Comparison of ENCODE assay signal across 24 mouse cellular contexts in genomic region chr8:50787441-50787840, GRCm38 (mm10).
DNase-seq lines count a peak whose midpoint lies in the region; ATAC-seq and TF ChIP-seq lines count a peak whose summit lies in the region.
"Had no signal": no experiment of that assay in that cellular context is flagged by ENCODE, and none has a peak within 500 bp of the region (broad histone marks: within the 10 kb centered on the region; RNA-seq: fewer than 3 reads in every experiment).

No protein-coding gene starts in this region.

- H3K4me1 ChIP-seq in hindbrain, postnatal 0 days (ENCODE audit: insufficient read depth, low read length), result no peaks in the 10 kb centered on the region
- no peaks in the 10 kb centered on the region for H3K4me1 ChIP-seq in hindbrain, embryonic 16.5 days (ENCODE audit: control insufficient read depth, insufficient read depth, low read depth, low read length)
- no peaks in the 10 kb centered on the region for H3K4me1 ChIP-seq in midbrain, embryonic 11.5 days (ENCODE audit: control insufficient read depth, insufficient read depth, low read length)
- H3K4me1 ChIP-seq in midbrain, embryonic 15.5 days, result no peaks in the 10 kb centered on the region
- H3K4me1 ChIP-seq: embryonic facial prominence, embryonic 13.5 days; forebrain, embryonic 10.5 days; forebrain, embryonic 15.5 days; heart, embryonic 10.5 days; heart, embryonic 15.5 days; liver, embryonic 13.5 days had no signal

- H3K4me3 ChIP-seq in hindbrain, postnatal 0 days (ENCODE audit: low read length), result no peak overlapping the region
- no peak overlapping the region for H3K4me3 ChIP-seq in hindbrain, embryonic 16.5 days (ENCODE audit: low read length)
- H3K4me3 ChIP-seq in midbrain, embryonic 11.5 days (ENCODE audit: low read depth, low read length), result no peak overlapping the region
- no peak overlapping the region for H3K4me3 ChIP-seq in midbrain, embryonic 15.5 days
- H3K4me3 ChIP-seq: embryonic facial prominence, embryonic 13.5 days; forebrain, embryonic 10.5 days; forebrain, embryonic 15.5 days; heart, embryonic 10.5 days; heart, embryonic 15.5 days; layer of hippocampus, adult 2 months; left cerebral cortex, adult 2 months; liver, embryonic 13.5 days had no signal

- H3K4me2 ChIP-seq in hindbrain, postnatal 0 days (ENCODE audit: low read depth, low read length), result no peak overlapping the region
- no peak overlapping the region for H3K4me2 ChIP-seq in hindbrain, embryonic 16.5 days (ENCODE audit: low read length)
- H3K4me2 ChIP-seq in midbrain, embryonic 11.5 days, result no peak overlapping the region
- H3K4me2 ChIP-seq in midbrain, embryonic 15.5 days, result no peak overlapping the region
- H3K4me2 ChIP-seq: embryonic facial prominence, embryonic 13.5 days; forebrain, embryonic 15.5 days; heart, embryonic 15.5 days; liver, embryonic 13.5 days had no signal

- no peak for TF ChIP-seq POLR2A in brain, embryonic 14.5 days (IDR thresholded peaks at IDR 0.05; ENCODE audit: borderline replicate concordance, extremely low read depth, insufficient read depth, insufficient read length, poor library complexity, severe bottlenecking)

- H3K27ac ChIP-seq in hindbrain, postnatal 0 days, result no peak overlapping the region
- no peak overlapping the region for H3K27ac ChIP-seq in hindbrain, embryonic 16.5 days (ENCODE audit: low read depth, low read length)
- no peak overlapping the region for H3K27ac ChIP-seq in midbrain, embryonic 11.5 days (ENCODE audit: low read depth, low read length)
- H3K27ac ChIP-seq in midbrain, embryonic 15.5 days, result no peak overlapping the region
- H3K27ac ChIP-seq: embryonic facial prominence, embryonic 13.5 days; forebrain, embryonic 10.5 days; forebrain, embryonic 15.5 days; heart, embryonic 10.5 days; heart, embryonic 15.5 days; layer of hippocampus, adult 2 months; left cerebral cortex, adult 2 months; liver, embryonic 13.5 days; stomach, postnatal 0 days had no signal

- peak; percentile 16 for DNase-seq in hindbrain, postnatal 0 days (ENCODE audit: low spot score)
- DNase-seq in midbrain, embryonic 11.5 days (ENCODE audit: low spot score, missing footprints), result peak; percentile 51
- peak; percentile 23 for DNase-seq in brain, embryonic 14.5 days (ENCODE audit: low read depth)
- peak; percentile 35 for DNase-seq in cerebellum, postnatal 36 days
- no peak for DNase-seq in T-cell, adult 2 months (ENCODE audit: low spot score)
- DNase-seq: adrenal gland, adult 8-10 months; B cell, adult 2 months; gastrocnemius, postnatal 25 days; heart, adult 11 months; liver, embryonic 13.5 days; lung, adult 18-20 months; lung, postnatal 10 days had no signal

- H3K9me3 ChIP-seq in hindbrain, postnatal 0 days (ENCODE audit: low read length), result no peaks in the 10 kb centered on the region
- H3K9me3 ChIP-seq in hindbrain, embryonic 16.5 days (ENCODE audit: control insufficient read depth, low read length), result no peaks in the 10 kb centered on the region
- H3K9me3 ChIP-seq in midbrain, embryonic 11.5 days (ENCODE audit: control insufficient read depth, low read length), result no peaks in the 10 kb centered on the region
- no peaks in the 10 kb centered on the region for H3K9me3 ChIP-seq in midbrain, embryonic 15.5 days
- H3K9me3 ChIP-seq: embryonic facial prominence, embryonic 13.5 days; forebrain, embryonic 10.5 days; forebrain, embryonic 15.5 days; heart, embryonic 10.5 days; heart, embryonic 15.5 days; liver, embryonic 13.5 days had no signal

- no peaks in the 10 kb centered on the region for H3K27me3 ChIP-seq in hindbrain, postnatal 0 days (ENCODE audit: insufficient read depth, low read length)
- no peaks in the 10 kb centered on the region for H3K27me3 ChIP-seq in hindbrain, embryonic 16.5 days (replicated peaks; ENCODE audit: control insufficient read depth, insufficient read depth, low read length)
- H3K27me3 ChIP-seq in midbrain, embryonic 11.5 days (ENCODE audit: control insufficient read depth, insufficient read depth, low read length), result no peaks in the 10 kb centered on the region
- no peaks in the 10 kb centered on the region for H3K27me3 ChIP-seq in midbrain, embryonic 15.5 days (replicated peaks)
- H3K27me3 ChIP-seq: embryonic facial prominence, embryonic 13.5 days; forebrain, embryonic 15.5 days; heart, embryonic 15.5 days; liver, embryonic 13.5 days had no signal

- H3K36me3 ChIP-seq in hindbrain, postnatal 0 days (ENCODE audit: insufficient read depth, low read length), result no peaks in the 10 kb centered on the region
- no peaks in the 10 kb centered on the region for H3K36me3 ChIP-seq in hindbrain, embryonic 16.5 days (ENCODE audit: control insufficient read depth, insufficient read depth, low read length)
- H3K36me3 ChIP-seq in midbrain, embryonic 11.5 days (ENCODE audit: control insufficient read depth, insufficient read depth, low read length), result no peaks in the 10 kb centered on the region
- no peaks in the 10 kb centered on the region for H3K36me3 ChIP-seq in midbrain, embryonic 15.5 days (replicated peaks)
- H3K36me3 ChIP-seq: embryonic facial prominence, embryonic 13.5 days; forebrain, embryonic 10.5 days; forebrain, embryonic 15.5 days; heart, embryonic 10.5 days; heart, embryonic 15.5 days; liver, embryonic 13.5 days had no signal

- no peak for TF ChIP-seq CTCF in hindbrain, postnatal 0 days (IDR thresholded peaks at IDR 0.05; ENCODE audit: low read depth)
- no peak for TF ChIP-seq CTCF in brain, embryonic 14.5 days (IDR thresholded peaks at IDR 0.05; ENCODE audit: borderline replicate concordance, extremely low read depth, insufficient read depth, insufficient read length)

- H3K9ac ChIP-seq in hindbrain, postnatal 0 days (replicated peaks; ENCODE audit: low read length), result no peak overlapping the region
- H3K9ac ChIP-seq in hindbrain, embryonic 16.5 days (ENCODE audit: low read depth, low read length), result no peak overlapping the region
- no peak overlapping the region for H3K9ac ChIP-seq in midbrain, embryonic 11.5 days (ENCODE audit: low read length)
- no peak overlapping the region for H3K9ac ChIP-seq in midbrain, embryonic 15.5 days
- H3K9ac ChIP-seq: embryonic facial prominence, embryonic 13.5 days; forebrain, embryonic 15.5 days; heart, embryonic 15.5 days; liver, embryonic 13.5 days had no signal

- ATAC-seq in hindbrain, postnatal 0 days, result no peak
- ATAC-seq in hindbrain, embryonic 16.5 days, result no peak
- no peak for ATAC-seq in midbrain, embryonic 11.5 days (ENCODE audit: low FRiP score)
- ATAC-seq in midbrain, embryonic 15.5 days (replicated peaks), result no peak
- ATAC-seq: forebrain, embryonic 15.5 days; intestine, embryonic 16.5 days; midbrain, embryonic 16.5 days had no signal
